Mouse (Mus musculus): ENCODE results near the gene Mfsd14a. TPM values are rescaled to one million over a fixed set of nuclear protein-coding genes. Genes with fewer than 3 reads are reported as not detected.

Mfsd14a gene
- polyA plus RNA-seq, 2 experiments = 15.5 to 33.0 TPM

- Histone ChIP-seq H3K4me2 (ENCODE audit: low read depth) (no peak within 1 kb of the TSS), H3K4me3 (ENCODE audit: insufficient read depth in 1 of 2, low read depth in 2 of 2, low read length in 2 of 2) (no peak within 1 kb of the TSS), H3K9me3 (ENCODE audit: control insufficient read depth, low read length) (no peaks in the 10 kb centered on the region), H3K27ac (no peak within 1 kb of the TSS), H3K9ac (replicated peaks) (no peak within 1 kb of the TSS), H3K4me1 (replicated peaks; ENCODE audit: control insufficient read depth in 2 of 2, insufficient read depth in 2 of 2, low read length in 1 of 2) (peaks cover 0 to 8% of the 10 kb centered on the region in 2 experiments; a peak in 2 of 4 replicates), H3K36me3 (replicated peaks; ENCODE audit: control insufficient read depth, insufficient read depth, low read depth) (peaks cover 52% of the 10 kb centered on the region), H3K27me3 (ENCODE audit: control insufficient read depth, insufficient read depth, low read length) (no peaks in the 10 kb centered on the region)
- WGBS (ENCODE audit: insufficient replicate concordance) = 73% methylated on average over 10 of the region's 10 CpGs
- ATAC-seq (ENCODE audit: insufficient read depth) (peak; percentile 54; the same call in 1 of the 2 replicates), DNase-seq (ENCODE audit: low read depth in 3 of 3, low spot score in 3 of 3) (no peak)
- TF ChIP-seq CTCF (IDR thresholded peaks at IDR 0.05; ENCODE audit: low read depth) = no peak
- TF ChIP-seq EP300 (IDR thresholded peaks at IDR 0.05; ENCODE audit: low read depth) = no peak
Observed at GRCm38 (mm10) chr3:116614295-116614892, 48.1 kb downstream of the Mfsd14a start, which contains the start of gene Trmt13. TSS of gene Trmt13 (minus strand) at chr3:116614587.

DNA sequence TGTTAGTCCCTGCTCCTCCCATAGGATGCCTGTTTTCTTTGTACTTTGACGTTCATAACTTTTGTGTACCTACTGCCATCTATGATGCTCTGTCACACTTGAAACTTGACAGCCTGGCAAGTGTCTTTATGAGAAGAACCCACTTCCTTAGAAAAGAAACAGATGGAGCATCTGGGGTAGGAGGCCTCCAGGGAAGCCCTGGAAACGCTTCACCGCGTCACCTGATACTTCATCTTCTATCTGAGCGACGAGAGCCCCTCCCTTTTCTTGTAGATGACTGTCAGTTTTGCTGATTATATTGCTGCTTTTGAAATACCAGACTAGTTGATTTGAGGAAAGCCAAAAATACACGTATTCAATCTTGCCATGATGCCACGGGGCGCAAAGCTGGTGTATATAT is 57.9 kb downstream of the Mfsd14a start:
- no peak overlapping the region for H3K4me3 ChIP-seq (ENCODE audit: insufficient read depth in 1 of 2, low read depth in 2 of 2, low read length in 2 of 2)
- no peaks in the 10 kb centered on the region for H3K27me3 ChIP-seq (ENCODE audit: control insufficient read depth, insufficient read depth, low read length)
- no peak overlapping the region for H3K9ac ChIP-seq (replicated peaks)
- ATAC-seq (ENCODE audit: insufficient read depth) (no peak), DNase-seq (ENCODE audit: low read depth in 3 of 3, low spot score in 3 of 3) (no peak)
- peaks cover 23% of the 10 kb centered on the region for H3K36me3 ChIP-seq (replicated peaks; ENCODE audit: control insufficient read depth, insufficient read depth, low read depth)
- TF ChIP-seq EP300 (IDR thresholded peaks at IDR 0.05; ENCODE audit: low read depth) = no peak
- no peak overlapping the region for H3K4me2 ChIP-seq (ENCODE audit: low read depth)
- no peak overlapping the region for H3K27ac ChIP-seq
- WGBS (ENCODE audit: insufficient replicate concordance) = 77% methylated on average over 9 of the region's 9 CpGs
- no peaks in the 10 kb centered on the region for H3K4me1 ChIP-seq (replicated peaks; ENCODE audit: control insufficient read depth in 2 of 2, insufficient read depth in 2 of 2, low read length in 1 of 2)
- H3K9me3 ChIP-seq (ENCODE audit: control insufficient read depth, low read length) = no peaks in the 10 kb centered on the region

- no peaks in the 10 kb centered on the region for H3K27me3 ChIP-seq (ENCODE audit: control insufficient read depth, insufficient read depth, low read length)
- no peak for TF ChIP-seq EP300 (IDR thresholded peaks at IDR 0.05; ENCODE audit: low read depth)
- no peak for TF ChIP-seq CTCF (IDR thresholded peaks at IDR 0.05; ENCODE audit: low read depth)
Observed at GRCm38 (mm10) chr3:116601781-116602180, 60.7 kb downstream of the Mfsd14a start.

GRCm38 (mm10) chr3:116601005-116601404 is 61.5 kb downstream of the Mfsd14a start:
- H3K9ac ChIP-seq (replicated peaks) = no peak overlapping the region
- DNase-seq (ENCODE audit: low read depth in 3 of 3, low spot score in 3 of 3) = no peak
- no peaks in the 10 kb centered on the region for H3K27me3 ChIP-seq (ENCODE audit: control insufficient read depth, insufficient read depth, low read length)
- H3K36me3 ChIP-seq (replicated peaks; ENCODE audit: control insufficient read depth, insufficient read depth, low read depth) = peaks cover 5% of the 10 kb centered on the region
- H3K27ac ChIP-seq = no peak overlapping the region
- TF ChIP-seq CTCF (IDR thresholded peaks at IDR 0.05; ENCODE audit: low read depth) (no peak), EP300 (IDR thresholded peaks at IDR 0.05; ENCODE audit: low read depth) (no peak)
- H3K4me3 ChIP-seq (ENCODE audit: insufficient read depth in 1 of 2, low read depth in 2 of 2, low read length in 2 of 2) = no peak overlapping the region
- no peak overlapping the region for H3K4me2 ChIP-seq (ENCODE audit: low read depth)
- H3K9me3 ChIP-seq (ENCODE audit: control insufficient read depth, low read length) = no peaks in the 10 kb centered on the region
- ATAC-seq (ENCODE audit: insufficient read depth) = no peak
- peaks cover 2 to 3% of the 10 kb centered on the region in 2 experiments; a peak in 3 of 4 replicates for H3K4me1 ChIP-seq (replicated peaks; ENCODE audit: control insufficient read depth in 2 of 2, insufficient read depth in 2 of 2, low read length in 1 of 2)
- WGBS (ENCODE audit: insufficient replicate concordance) = 59% methylated on average over 5 of the region's 5 CpGs

More at GRCm38 (mm10) chr3:116601781-116602180, 60.7 kb downstream of the Mfsd14a start:
- H3K9ac ChIP-seq (replicated peaks) = no peak overlapping the region
- DNase-seq (ENCODE audit: low read depth in 3 of 3, low spot score in 3 of 3) (no peak), ATAC-seq (ENCODE audit: insufficient read depth) (no peak)
- no peak overlapping the region for H3K4me2 ChIP-seq (ENCODE audit: low read depth)
- H3K9me3 ChIP-seq (ENCODE audit: control insufficient read depth, low read length) = no peaks in the 10 kb centered on the region
- H3K36me3 ChIP-seq (replicated peaks; ENCODE audit: control insufficient read depth, insufficient read depth, low read depth) = peaks cover 7% of the 10 kb centered on the region
- peaks cover 2% of the 10 kb centered on the region in 2 experiments; a peak in 1 of 4 replicates for H3K4me1 ChIP-seq (replicated peaks; ENCODE audit: control insufficient read depth in 2 of 2, insufficient read depth in 2 of 2, low read length in 1 of 2)
- H3K4me3 ChIP-seq (ENCODE audit: insufficient read depth in 1 of 2, low read depth in 2 of 2, low read length in 2 of 2) = no peak overlapping the region
- H3K27ac ChIP-seq = no peak overlapping the region
- 83% methylated on average over 5 of the region's 5 CpGs for WGBS (ENCODE audit: insufficient replicate concordance)

DNA sequence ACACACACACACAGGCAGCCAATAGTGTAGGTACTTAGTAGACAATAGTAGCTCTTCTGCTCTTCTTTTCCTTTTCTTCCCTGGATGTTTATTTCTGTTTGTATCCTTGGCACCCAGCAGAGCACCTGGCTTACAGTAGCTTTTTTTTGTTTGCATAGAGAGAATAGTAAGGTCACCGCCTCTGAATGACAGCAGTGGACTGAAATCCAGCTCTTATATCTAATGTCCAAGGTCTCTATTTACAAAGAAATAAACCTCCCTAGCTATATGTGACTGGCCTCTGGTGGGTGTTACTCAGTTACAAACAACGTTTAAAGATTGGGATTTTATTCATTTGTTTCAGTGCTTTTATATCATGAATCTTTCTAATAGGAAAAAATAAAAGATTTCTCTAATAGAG is 62.8 kb downstream of the Mfsd14a start:
- WGBS (ENCODE audit: insufficient replicate concordance) = 76% methylated on average over 2 of the region's 2 CpGs
- Histone ChIP-seq H3K4me2 (ENCODE audit: low read depth) (no peak overlapping the region), H3K27ac (no peak overlapping the region), H3K9me3 (ENCODE audit: control insufficient read depth, low read length) (no peaks in the 10 kb centered on the region), H3K4me1 (replicated peaks; ENCODE audit: control insufficient read depth in 2 of 2, insufficient read depth in 2 of 2, low read length in 1 of 2) (peaks cover 2 to 5% of the 10 kb centered on the region in 2 experiments; a peak in 3 of 4 replicates), H3K9ac (replicated peaks) (no peak overlapping the region), H3K36me3 (replicated peaks; ENCODE audit: control insufficient read depth, insufficient read depth, low read depth) (peaks cover 4% of the 10 kb centered on the region), H3K27me3 (ENCODE audit: control insufficient read depth, insufficient read depth, low read length) (no peaks in the 10 kb centered on the region), H3K4me3 (ENCODE audit: insufficient read depth in 1 of 2, low read depth in 2 of 2, low read length in 2 of 2) (no peak overlapping the region)
- no peak for ATAC-seq (ENCODE audit: insufficient read depth)
- TF ChIP-seq CTCF (IDR thresholded peaks at IDR 0.05; ENCODE audit: low read depth) (no peak), EP300 (IDR thresholded peaks at IDR 0.05; ENCODE audit: low read depth) (no peak)
- no peak for DNase-seq (ENCODE audit: low read depth in 3 of 3, low spot score in 3 of 3)
